16 mouse cellular contexts compared by ENCODE assay signal in genomic region chr13:11903272-11903671, GRCm38 (mm10).
DNase-seq lines count a peak whose midpoint lies in the region; ATAC-seq and TF ChIP-seq lines count a peak whose summit lies in the region.
"Had no signal": no experiment of that assay in that cellular context is flagged by ENCODE, and none has a peak within 500 bp of the region (broad histone marks: within the 10 kb centered on the region; RNA-seq: fewer than 3 reads in every experiment).

No protein-coding gene starts in this region.

- no peak for TF ChIP-seq CTCF in kidney, postnatal 0 days (IDR thresholded peaks at IDR 0.05; ENCODE audit: low read depth)
- TF ChIP-seq CTCF in kidney, adult 2 months (conservative IDR thresholded peaks at IDR 0.05; ENCODE audit: insufficient read depth, insufficient read length, low read depth, low read length): no peak
- TF ChIP-seq CTCF in hindbrain, postnatal 0 days (IDR thresholded peaks at IDR 0.05; ENCODE audit: low read depth): no peak

- no peaks in the 10 kb centered on the region for H3K4me1 ChIP-seq in kidney, postnatal 0 days (replicated peaks; ENCODE audit: insufficient read depth, low read length)
- no peaks in the 10 kb centered on the region for H3K4me1 ChIP-seq in kidney, adult 2 months (ENCODE audit: control insufficient read depth, insufficient read depth, low read length)
- H3K4me1 ChIP-seq in forebrain, embryonic 10.5 days: peaks cover 21% of the 10 kb centered on the region
- H3K4me1 ChIP-seq in forebrain, embryonic 14.5 days (ENCODE audit: control insufficient read depth, insufficient read depth, low read length): peaks cover 4% of the 10 kb centered on the region; the same call in 1 of the 2 replicates
- H3K4me1 ChIP-seq in hindbrain, postnatal 0 days (ENCODE audit: insufficient read depth, low read length): no peaks in the 10 kb centered on the region
- peaks cover 7% of the 10 kb centered on the region; the same call in 1 of the 2 replicates for H3K4me1 ChIP-seq in heart, embryonic 10.5 days
- H3K4me1 ChIP-seq: embryonic facial prominence, embryonic 13.5 days; limb, embryonic 15.5 days; liver, embryonic 15.5 days had no signal

- H3K4me2 ChIP-seq in kidney, postnatal 0 days (ENCODE audit: low read length): peak overlapping the region; percentile 23
- peak overlapping the region; percentile 33 for H3K4me2 ChIP-seq in forebrain, embryonic 14.5 days (ENCODE audit: low read length)
- H3K4me2 ChIP-seq in hindbrain, postnatal 0 days (ENCODE audit: low read depth, low read length): peak overlapping the region; percentile 33
- H3K4me2 ChIP-seq: embryonic facial prominence, embryonic 13.5 days; limb, embryonic 15.5 days; liver, embryonic 15.5 days; midbrain, embryonic 12.5 days had no signal

- no peak overlapping the region for H3K9ac ChIP-seq in kidney, postnatal 0 days (ENCODE audit: low read depth, low read length)
- H3K9ac ChIP-seq in forebrain, embryonic 14.5 days (ENCODE audit: low read length): no peak overlapping the region
- no peak overlapping the region for H3K9ac ChIP-seq in hindbrain, postnatal 0 days (replicated peaks; ENCODE audit: low read length)
- H3K9ac ChIP-seq: embryonic facial prominence, embryonic 13.5 days; limb, embryonic 15.5 days; liver, embryonic 15.5 days; midbrain, embryonic 12.5 days had no signal

- no peaks in the 10 kb centered on the region for H3K36me3 ChIP-seq in kidney, postnatal 0 days (ENCODE audit: insufficient read depth, low read length)
- H3K36me3 ChIP-seq in kidney, adult 2 months (ENCODE audit: control insufficient read depth, insufficient read depth, low read length): no peaks in the 10 kb centered on the region
- no peaks in the 10 kb centered on the region for H3K36me3 ChIP-seq in forebrain, embryonic 10.5 days (replicated peaks)
- no peaks in the 10 kb centered on the region for H3K36me3 ChIP-seq in forebrain, embryonic 14.5 days (ENCODE audit: control insufficient read depth, insufficient read depth, low read length)
- no peaks in the 10 kb centered on the region for H3K36me3 ChIP-seq in hindbrain, postnatal 0 days (ENCODE audit: insufficient read depth, low read length)
- H3K36me3 ChIP-seq in heart, embryonic 10.5 days: no peaks in the 10 kb centered on the region; the same call in 1 of the 2 replicates
- H3K36me3 ChIP-seq: embryonic facial prominence, embryonic 13.5 days; limb, embryonic 15.5 days; liver, embryonic 15.5 days; midbrain, embryonic 12.5 days had no signal

- no peak for ATAC-seq in kidney, postnatal 0 days (replicated peaks; ENCODE audit: low FRiP score, low read depth)
- no peak for ATAC-seq in forebrain, embryonic 14.5 days
- no peak for ATAC-seq in hindbrain, postnatal 0 days
- ATAC-seq: lung, postnatal 0 days had no signal

- no peaks in the 10 kb centered on the region for H3K27me3 ChIP-seq in kidney, postnatal 0 days (ENCODE audit: insufficient read depth, low read length)
- no peaks in the 10 kb centered on the region for H3K27me3 ChIP-seq in kidney, adult 2 months (replicated peaks; ENCODE audit: control insufficient read depth, insufficient read depth, low read length)
- no peaks in the 10 kb centered on the region for H3K27me3 ChIP-seq in forebrain, embryonic 10.5 days (ENCODE audit: poor library complexity, severe bottlenecking)
- no peaks in the 10 kb centered on the region for H3K27me3 ChIP-seq in forebrain, embryonic 14.5 days (replicated peaks; ENCODE audit: control insufficient read depth, insufficient read depth, low read length)
- H3K27me3 ChIP-seq in hindbrain, postnatal 0 days (ENCODE audit: insufficient read depth, low read length): no peaks in the 10 kb centered on the region
- no peaks in the 10 kb centered on the region for H3K27me3 ChIP-seq in heart, embryonic 10.5 days (ENCODE audit: insufficient read depth, poor library complexity, severe bottlenecking)
- H3K27me3 ChIP-seq: embryonic facial prominence, embryonic 13.5 days; limb, embryonic 15.5 days; liver, embryonic 15.5 days; midbrain, embryonic 12.5 days had no signal

- DNase-seq in kidney, postnatal 0 days (ENCODE audit: low spot score): no peak
- no peak for DNase-seq in kidney, adult 2 months
- DNase-seq in forebrain, embryonic 10.5 days (ENCODE audit: extremely low spot score, low spot score): no peak
- DNase-seq in forebrain, embryonic 14.5 days (ENCODE audit: low spot score): no peak
- DNase-seq in hindbrain, postnatal 0 days (ENCODE audit: low spot score): peak; percentile 21
- DNase-seq in urinary bladder, postnatal 4 days (ENCODE audit: low spot score in 2 of 2): no peak
- DNase-seq in heart, embryonic 10.5 days (ENCODE audit: low spot score): no peak
- DNase-seq: adrenal gland, adult 8-10 months; cerebellum, adult 9-11 months; gastrocnemius, postnatal 36 days; kidney, postnatal 10 days had no signal

- H3K9me3 ChIP-seq in kidney, postnatal 0 days (replicated peaks; ENCODE audit: low read length): no peaks in the 10 kb centered on the region; the same call in 1 of the 2 replicates
- no peaks in the 10 kb centered on the region for H3K9me3 ChIP-seq in forebrain, embryonic 10.5 days
- H3K9me3 ChIP-seq in forebrain, embryonic 14.5 days (replicated peaks; ENCODE audit: control insufficient read depth, low read length): no peaks in the 10 kb centered on the region
- no peaks in the 10 kb centered on the region for H3K9me3 ChIP-seq in hindbrain, postnatal 0 days (ENCODE audit: low read length)
- no peaks in the 10 kb centered on the region for H3K9me3 ChIP-seq in heart, embryonic 10.5 days
- H3K9me3 ChIP-seq: embryonic facial prominence, embryonic 13.5 days; limb, embryonic 15.5 days; liver, embryonic 15.5 days; midbrain, embryonic 12.5 days had no signal

- H3K27ac ChIP-seq in kidney, postnatal 0 days: no peak overlapping the region
- H3K27ac ChIP-seq in kidney, adult 2 months (ENCODE audit: insufficient read depth, low read depth, low read length): no peak overlapping the region
- H3K27ac ChIP-seq in forebrain, embryonic 10.5 days: no peak overlapping the region
- no peak overlapping the region for H3K27ac ChIP-seq in forebrain, embryonic 14.5 days (ENCODE audit: low read depth, low read length)
- no peak overlapping the region for H3K27ac ChIP-seq in hindbrain, postnatal 0 days
- no peak overlapping the region for H3K27ac ChIP-seq in heart, embryonic 10.5 days
- H3K27ac ChIP-seq: embryonic facial prominence, embryonic 13.5 days; limb, embryonic 15.5 days; liver, embryonic 15.5 days; midbrain, embryonic 12.5 days had no signal

- no peak for TF ChIP-seq POLR2A in kidney, adult 2 months (IDR thresholded peaks at IDR 0.05; ENCODE audit: low read depth, low read length)

- 27% methylated on average over 9 of the region's 9 CpGs for WGBS in kidney, postnatal 0 days
- WGBS in kidney, adult 2 months: 26% methylated on average over 9 of the region's 9 CpGs
- 36% methylated on average over 9 of the region's 9 CpGs for WGBS in forebrain, embryonic 10.5 days
- WGBS in forebrain, embryonic 14.5 days: 5% methylated on average over 9 of the region's 9 CpGs
- 22% methylated on average over 9 of the region's 9 CpGs for WGBS in hindbrain, postnatal 0 days
- WGBS in heart, embryonic 10.5 days: 73% methylated on average over 9 of the region's 9 CpGs

- H3K4me3 ChIP-seq in kidney, postnatal 0 days (replicated peaks; ENCODE audit: low read depth, low read length): no peak overlapping the region
- H3K4me3 ChIP-seq in kidney, adult 2 months (ENCODE audit: insufficient read depth, low read depth, low read length): no peak overlapping the region
- peak overlapping the region; percentile 6; the same call in 1 of the 2 replicates for H3K4me3 ChIP-seq in forebrain, embryonic 10.5 days
- H3K4me3 ChIP-seq in forebrain, embryonic 14.5 days (ENCODE audit: low read depth, low read length): no peak overlapping the region
- H3K4me3 ChIP-seq in hindbrain, postnatal 0 days (ENCODE audit: low read length): no peak overlapping the region
- H3K4me3 ChIP-seq in heart, embryonic 10.5 days: no peak overlapping the region
- H3K4me3 ChIP-seq: embryonic facial prominence, embryonic 13.5 days; limb, embryonic 15.5 days; liver, embryonic 15.5 days; midbrain, embryonic 12.5 days had no signal
